Mouse (Mus musculus): ENCODE measurements around the gene Fancb.

DNA sequence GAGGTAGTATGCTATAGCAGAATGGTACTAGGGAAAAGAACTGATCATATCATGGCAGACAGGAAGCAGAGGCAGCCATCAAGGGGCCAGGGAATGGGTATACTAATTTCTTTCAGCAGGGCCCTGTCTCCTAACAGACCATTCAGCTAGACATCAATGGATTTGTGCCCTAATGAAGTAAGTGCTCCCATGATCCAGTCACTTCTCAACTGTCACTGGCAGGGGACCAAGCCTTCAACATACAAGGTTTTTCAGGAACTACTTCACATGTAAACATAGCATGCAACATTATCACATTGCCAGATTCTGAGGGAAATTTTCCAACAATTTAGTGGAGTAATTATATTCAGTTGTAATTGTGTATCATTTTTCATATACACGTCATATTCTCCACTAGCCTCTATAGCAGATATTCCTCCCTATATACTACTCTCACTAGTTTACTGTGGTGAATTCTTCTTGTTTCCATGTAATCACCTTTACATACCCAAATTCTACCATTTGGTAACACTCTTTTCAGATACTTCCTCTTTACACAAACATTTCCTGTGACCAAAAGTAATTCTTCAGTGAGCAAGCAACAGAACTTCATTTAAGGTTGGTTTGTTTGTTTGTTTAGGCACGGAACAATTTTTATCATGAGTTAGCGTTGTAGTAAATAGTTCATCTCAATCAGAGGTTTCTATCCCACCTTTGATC lies 14.5 kb upstream of the Fancb start:
- TF ChIP-seq POLR2A (IDR thresholded peaks at IDR 0.05; ENCODE audit: extremely low read depth, insufficient read depth, low read length) (no peak), CTCF (IDR thresholded peaks at IDR 0.05; ENCODE audit: extremely low read depth, insufficient read depth, low read length) (no peak)

All from cortical plate, adult 2 months (tissue).